Mouse (Mus musculus) right cerebral cortex, adult 2 months (tissue): Measurements from ENCODE around the gene Galnt11.
A peak's percentile ranks its signal among the peaks of the same experiment; 100 is the strongest.
"Not testable (repeated sequence)": the region's sequence is repeated elsewhere in the genome, so short reads cannot be mapped to it uniquely, and the experiment has no call there.

Source experiments
- DNase-seq, 2 experiments: peaks; one replicate each; pipeline ENCODE4 v3.0.0; 2021 to 2022; ENCODE audit warnings: low spot score in 2 of 2

The Galnt11 gene

GRCm38 (mm10) chr5:25221604-25222003 is at the start of gene Galnt11:
Gene Galnt11, plus strand, starts transcription at chr5:25221904.
- no peak for DNase-seq

- not testable (repeated sequence) for DNase-seq
Observed at GRCm38 (mm10) chr5:25177937-25178336, 43.8 kb upstream of the Galnt11 start.

GRCm38 (mm10) chr5:25178543-25178942 is 43.2 kb upstream of the Galnt11 start:
- not testable (repeated sequence) for DNase-seq

- DNase-seq, result no peak
Observed at GRCm38 (mm10) chr5:25179284-25179683, 42.4 kb upstream of the Galnt11 start.

GRCm38 (mm10) chr5:25179936-25180488 is 41.7 kb upstream of the Galnt11 start:
- no peak for DNase-seq

- no peak for DNase-seq
Observed at GRCm38 (mm10) chr5:25181004-25181531, 40.6 kb upstream of the Galnt11 start, which contains the start of gene Galntl5. Gene Galntl5, plus strand, starts transcription at chr5:25181460.

- DNase-seq, result no peak
Observed at GRCm38 (mm10) chr5:25183595-25183994, 38.1 kb upstream of the Galnt11 start.

GRCm38 (mm10) chr5:25184594-25184993 is 37.1 kb upstream of the Galnt11 start:
- no peak for DNase-seq

GRCm38 (mm10) chr5:25187727-25188126 is 34.0 kb upstream of the Galnt11 start:
- DNase-seq, result no peak

GRCm38 (mm10) chr5:25188802-25189201 is 32.9 kb upstream of the Galnt11 start:
- no peak for DNase-seq

GRCm38 (mm10) chr5:25190521-25190920 is 31.2 kb upstream of the Galnt11 start:
- DNase-seq, result no peak

- DNase-seq, result peak in 1 of 2 experiments; percentile 25
Observed at GRCm38 (mm10) chr5:25211872-25212271, 9.8 kb upstream of the Galnt11 start.

- DNase-seq, result not testable (repeated sequence)
Observed at GRCm38 (mm10) chr5:25213216-25213615, 8.5 kb upstream of the Galnt11 start.

GRCm38 (mm10) chr5:25215006-25215405 is 6.7 kb upstream of the Galnt11 start:
- DNase-seq, result no peak

GRCm38 (mm10) chr5:25222752-25223702 is 1.3 kb downstream of the Galnt11 start, which contains the start of gene E130116L18Rik:
Gene E130116L18Rik, minus strand, starts transcription at chr5:25223153.
- DNase-seq, result peak; percentile 92

GRCm38 (mm10) chr5:25224377-25224776 is 2.7 kb downstream of the Galnt11 start:
- not testable (repeated sequence) for DNase-seq

GRCm38 (mm10) chr5:25243101-25243500 is 21.4 kb downstream of the Galnt11 start:
- DNase-seq, result peak in 1 of 2 experiments; percentile 23

- DNase-seq, result no peak
Observed at GRCm38 (mm10) chr5:25245806-25246472, 24.2 kb downstream of the Galnt11 start.

- DNase-seq, result no peak
Observed at GRCm38 (mm10) chr5:25246473-25246865, 24.8 kb downstream of the Galnt11 start.

GRCm38 (mm10) chr5:25247036-25247435 is 25.3 kb downstream of the Galnt11 start:
- DNase-seq, result no peak

- no peak for DNase-seq
Observed at GRCm38 (mm10) chr5:25252423-25252822, 30.7 kb downstream of the Galnt11 start.
